Mouse (Mus musculus) testis, adult 2 months (tissue): Measurements from ENCODE around the gene Me3. TPM values are rescaled to one million over a fixed set of nuclear protein-coding genes. Genes with fewer than 3 reads are reported as not detected.
"Not testable (repeated sequence)": the region's sequence is repeated elsewhere in the genome, so short reads cannot be mapped to it uniquely, and the experiment has no call there.

Source experiments
- H3K27ac ChIP-seq: fragments of 200-500 bp; 2 replicates; pipeline ENCODE4 v1.5.1; 2012; ENCODE audit warnings: low read depth, low read length; ENCODE audit not compliant: control insufficient read depth, insufficient read depth
- H3K27me3 ChIP-seq: fragments of 200-500 bp; 2 replicates; pipeline ENCODE4 v1.6.1; 2012; ENCODE audit warnings: mild to moderate bottlenecking, low read length, moderate library complexity; ENCODE audit not compliant: control insufficient read depth, insufficient read depth
- H3K36me3 ChIP-seq: fragments of 200-500 bp; 2 replicates; pipeline ENCODE4 v1.6.1; 2012; ENCODE audit warnings: mild to moderate bottlenecking, low read length; ENCODE audit not compliant: control insufficient read depth, insufficient read depth
- H3K4me1 ChIP-seq: fragments of 200-500 bp; 2 replicates; pipeline ENCODE4 v1.6.1; 2012; ENCODE audit warnings: low read length; ENCODE audit not compliant: control insufficient read depth, insufficient read depth
- H3K4me3 ChIP-seq: fragments of 200-500 bp; 2 replicates; pipeline ENCODE4 v1.5.1; 2012; ENCODE audit warnings: low read depth, mild to moderate bottlenecking, low read length, moderate library complexity, mixed read lengths; ENCODE audit not compliant: control insufficient read depth
- CTCF ChIP-seq: fragments of 200-500 bp; IDR thresholded peaks from 2 replicates; pipeline ENCODE4 v1.5.1; 2012; ENCODE audit warnings: low read depth, mild to moderate bottlenecking, inconsistent platforms, low read length, moderate library complexity; ENCODE audit not compliant: control insufficient read depth, insufficient read depth, insufficient replicate concordance
- POLR2A ChIP-seq: fragments of 200-500 bp; IDR thresholded peaks from 2 replicates; pipeline ENCODE4 v1.6.1; 2012; ENCODE audit warnings: low read depth, mild to moderate bottlenecking, inconsistent platforms, low read length, moderate library complexity; ENCODE audit not compliant: control insufficient read depth
- polyA plus RNA-seq: library from polyadenylated mRNA; depleted of rRNA; stranded (reverse); fragments of >200 nt; gene quantifications from 2 replicates; pipeline ENCODE4 v1.2.3, GENCODE M21; 2012

Me3 gene
- polyA plus RNA-seq, 1 experiment = 17.0 TPM

GRCm38 (mm10) chr7:89728393-89728792, 96.2 kb downstream of the Me3 start:
- no peaks in the 10 kb centered on the region for H3K27me3 ChIP-seq
- no peak overlapping the region for H3K4me3 ChIP-seq
- H3K36me3 ChIP-seq = no peaks in the 10 kb centered on the region
- H3K4me1 ChIP-seq = no peaks in the 10 kb centered on the region
- TF ChIP-seq CTCF = no peak
- TF ChIP-seq POLR2A = no peak
- no peak overlapping the region for H3K27ac ChIP-seq

- no peaks in the 10 kb centered on the region for H3K36me3 ChIP-seq
- no peak for TF ChIP-seq CTCF
- TF ChIP-seq POLR2A = no peak
- H3K27me3 ChIP-seq = no peaks in the 10 kb centered on the region
- no peak overlapping the region for H3K4me3 ChIP-seq
- no peaks in the 10 kb centered on the region for H3K4me1 ChIP-seq
- no peak overlapping the region for H3K27ac ChIP-seq
These were observed 98.3 kb downstream of the Me3 start for GRCm38 (mm10) chr7:89730514-89730913.

- H3K27ac ChIP-seq, H3K4me3 ChIP-seq, H3K27me3 ChIP-seq, H3K36me3 ChIP-seq, H3K4me1 ChIP-seq: not testable (repeated sequence)
These were observed 98.9 kb downstream of the Me3 start for GRCm38 (mm10) chr7:89731115-89731514.

- no peak for TF ChIP-seq POLR2A
- no peak for TF ChIP-seq CTCF
- Histone ChIP-seq H3K4me3 (no peak overlapping the region), H3K27ac (no peak overlapping the region), H3K36me3 (no peaks in the 10 kb centered on the region), H3K27me3 (no peaks in the 10 kb centered on the region), H3K4me1 (no peaks in the 10 kb centered on the region)
These were observed 116.2 kb downstream of the Me3 start for GRCm38 (mm10) chr7:89748415-89748814.

- no peaks in the 10 kb centered on the region for H3K27me3 ChIP-seq
- TF ChIP-seq CTCF (no peak), POLR2A (no peak)
- no peaks in the 10 kb centered on the region for H3K36me3 ChIP-seq
- H3K27ac ChIP-seq = no peak overlapping the region
- H3K4me3 ChIP-seq = no peak overlapping the region
- no peaks in the 10 kb centered on the region for H3K4me1 ChIP-seq
These were observed 117.0 kb downstream of the Me3 start for GRCm38 (mm10) chr7:89749183-89749582.

- TF ChIP-seq CTCF (no peak), POLR2A (no peak)
- Histone ChIP-seq H3K27ac (no peak overlapping the region), H3K36me3 (no peaks in the 10 kb centered on the region), H3K4me3 (no peak overlapping the region), H3K27me3 (no peaks in the 10 kb centered on the region), H3K4me1 (no peaks in the 10 kb centered on the region)
These were observed 134.7 kb downstream of the Me3 start for GRCm38 (mm10) chr7:89766678-89767508.

GRCm38 (mm10) chr7:89769106-89769896, 137.1 kb downstream of the Me3 start:
- Histone ChIP-seq H3K27ac (no peak overlapping the region), H3K27me3 (no peaks in the 10 kb centered on the region), H3K36me3 (no peaks in the 10 kb centered on the region), H3K4me3 (no peak overlapping the region), H3K4me1 (no peaks in the 10 kb centered on the region)
- TF ChIP-seq POLR2A (no peak), CTCF (no peak)
